Mouse (Mus musculus) midbrain, embryonic 11.5 days (tissue): ENCODE data around the gene Synj2. TPM values are rescaled to one million over a fixed set of nuclear protein-coding genes. Genes with fewer than 3 reads are reported as not detected.

Experiments
- ATAC-seq: fragments of 200-750 bp; cut with Nextera tagmentation; 2 replicates; pipeline ENCODE4 v1.8.0; 2017; ENCODE audit warnings: moderate TSS enrichment, moderate library complexity; ENCODE audit not compliant: low FRiP score
- DNase-seq: peaks from one replicate; pipeline ENCODE4 v3.0.0; 2015; ENCODE audit warnings: low spot score; ENCODE audit errors: missing footprints
- H3K27ac ChIP-seq: fragments of 300-500 bp; sonication (generic); 2 replicates; pipeline ENCODE4 v1.5.1; 2014; ENCODE audit warnings: low read depth, low read length
- H3K27me3 ChIP-seq: fragments of 300-500 bp; sonication (generic); 2 replicates; pipeline ENCODE4 v1.6.1; 2014; ENCODE audit warnings: mild to moderate bottlenecking, low read length, moderate library complexity, mixed read lengths; ENCODE audit not compliant: control insufficient read depth, insufficient read depth
- H3K36me3 ChIP-seq: fragments of 300-500 bp; sonication (generic); 2 replicates; pipeline ENCODE4 v1.6.1; 2014; ENCODE audit warnings: mild to moderate bottlenecking, low read length, moderate library complexity, mixed read lengths; ENCODE audit not compliant: control insufficient read depth, insufficient read depth
- H3K4me1 ChIP-seq: fragments of 300-500 bp; sonication (generic); 2 replicates; pipeline ENCODE4 v1.6.1; 2014; ENCODE audit warnings: low read length; ENCODE audit not compliant: control insufficient read depth, insufficient read depth
- H3K4me2 ChIP-seq: fragments of 300-500 bp; sonication (generic); 2 replicates; pipeline ENCODE4 v1.6.1; 2014; ENCODE audit warnings: mild to moderate bottlenecking, moderate library complexity
- H3K4me3 ChIP-seq: fragments of 300-500 bp; sonication (generic); 2 replicates; pipeline ENCODE4 v1.5.1; 2014; ENCODE audit warnings: low read depth, low read length
- H3K9ac ChIP-seq: fragments of 300-500 bp; sonication (generic); 2 replicates; pipeline ENCODE4 v1.6.1; 2014; ENCODE audit warnings: low read length
- H3K9me3 ChIP-seq: fragments of 300-500 bp; sonication (generic); 2 replicates; pipeline ENCODE4 v1.6.1; 2016; ENCODE audit warnings: low read length; ENCODE audit not compliant: control insufficient read depth
- WGBS: fragments of 180-500 bp; shearing (Covaris S2); extraction: QIAGEN DNeasy Blood & Tissue Kit; methylation state at CpG from one replicate; pipeline ENCODE4 v1.1.7; 2014; 5-methylcytosine and 5-hydroxymethylcytosine counted together
- polyA plus RNA-seq: library from polyadenylated mRNA; unstranded; fragments of >200 nt; fragmentation: Nextera tagmentation; extraction: Ambion mirVana; gene quantifications from 2 replicates; pipeline ENCODE4 v1.2.1, GENCODE M21; 2014

Synj2 gene
- polyA plus RNA-seq, 1 experiment from 2014 or later: 0.74 TPM

DNA sequence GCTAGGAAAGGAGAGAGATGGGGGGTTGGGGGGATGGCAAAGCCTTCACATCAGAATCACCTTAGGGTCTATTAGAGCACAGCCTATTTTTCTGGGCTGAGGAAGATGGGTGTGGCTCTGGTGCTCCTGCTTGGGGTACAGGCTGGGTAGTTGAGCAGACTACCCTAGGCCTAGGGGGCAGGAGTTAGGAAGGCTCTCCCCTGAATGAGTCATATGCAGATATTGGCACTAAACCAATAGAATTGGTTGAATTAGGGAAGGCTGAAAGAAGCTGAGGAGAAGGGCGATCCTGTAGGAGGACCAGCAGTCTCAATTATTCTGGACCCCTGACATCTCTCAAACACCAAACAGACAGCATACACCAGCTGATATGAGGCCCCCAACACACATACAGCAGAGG is 44.2 kb downstream of the Synj2 start:
- Histone ChIP-seq H3K27ac (no peak overlapping the region), H3K9me3 (no peaks in the 10 kb centered on the region), H3K4me2 (no peak overlapping the region), H3K27me3 (no peaks in the 10 kb centered on the region), H3K4me3 (no peak overlapping the region), H3K36me3 (no peaks in the 10 kb centered on the region), H3K9ac (no peak overlapping the region), H3K4me1 (peaks cover 9% of the 10 kb centered on the region)
- ATAC-seq: no peak
- DNase-seq: peak; percentile 44
- WGBS: 95% methylated on average over 1 of the region's 1 CpGs

DNA sequence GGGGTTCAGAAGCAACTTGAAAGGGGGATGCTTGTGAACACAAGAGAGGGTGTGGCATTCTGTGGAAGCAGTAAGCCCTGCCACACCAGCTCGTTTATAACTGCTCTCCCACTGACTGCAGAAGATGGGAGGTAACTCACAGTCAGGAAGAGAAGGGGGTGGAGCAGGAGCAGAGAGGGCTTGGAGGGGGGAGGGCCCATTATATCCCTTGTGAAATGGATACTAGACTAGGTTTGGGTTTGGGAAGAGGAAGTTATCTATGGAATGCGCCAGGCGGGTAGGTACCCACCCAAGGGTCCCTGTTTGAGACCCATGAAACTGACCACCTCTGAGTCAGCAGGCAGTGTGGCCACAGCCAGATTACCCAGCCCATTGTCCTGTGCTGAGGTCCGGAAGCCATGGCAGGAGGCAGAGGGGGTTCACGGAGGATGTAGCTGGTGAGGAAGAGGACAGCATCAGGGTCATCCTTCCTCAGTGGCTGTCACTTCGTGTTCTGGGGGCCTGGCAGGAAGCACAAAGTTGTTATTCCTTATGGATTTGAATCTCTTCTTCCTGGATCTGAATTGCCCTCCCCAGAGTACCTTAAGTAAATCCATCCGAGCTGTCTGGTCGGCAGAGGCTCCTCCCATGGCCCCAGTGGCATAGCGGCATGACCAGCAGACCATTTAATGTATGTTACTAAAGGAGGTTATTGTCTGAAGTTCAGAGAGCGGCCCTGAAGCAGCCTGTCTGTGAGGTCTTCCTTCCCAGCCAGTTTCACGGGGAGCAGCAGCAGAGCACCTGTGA is 46.4 kb downstream of the Synj2 start:
- no peak overlapping the region for H3K9ac ChIP-seq
- H3K27ac ChIP-seq: no peak overlapping the region
- H3K4me1 ChIP-seq: peaks cover 9% of the 10 kb centered on the region
- DNase-seq (peak; percentile 82), ATAC-seq (no peak)
- no peak overlapping the region for H3K4me3 ChIP-seq
- no peak overlapping the region for H3K4me2 ChIP-seq
- no peaks in the 10 kb centered on the region for H3K27me3 ChIP-seq
- no peaks in the 10 kb centered on the region for H3K9me3 ChIP-seq
- no peaks in the 10 kb centered on the region for H3K36me3 ChIP-seq
- 47% methylated on average over 11 of the region's 11 CpGs for WGBS

DNA sequence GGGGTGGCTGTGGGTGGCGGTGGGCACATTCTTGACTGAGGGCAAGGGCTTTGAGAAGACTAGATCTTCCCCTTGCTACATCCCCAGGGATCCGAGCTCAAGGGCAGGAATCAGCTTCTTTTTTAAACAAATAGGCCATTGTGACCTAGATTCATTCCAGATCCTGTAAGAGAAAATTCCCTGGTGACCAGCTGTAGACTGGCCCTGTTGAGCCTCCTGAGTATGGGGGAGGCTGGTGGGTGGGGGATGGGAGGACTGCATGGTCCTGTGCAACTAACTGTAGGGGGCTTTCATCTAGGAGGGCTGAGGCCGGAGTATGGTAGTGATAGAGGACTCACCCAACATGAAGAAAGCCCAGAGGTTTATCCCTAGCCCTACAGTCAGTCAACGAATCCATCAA is 47.0 kb downstream of the Synj2 start:
- peak; percentile 78 for DNase-seq
- H3K9me3 ChIP-seq: no peaks in the 10 kb centered on the region
- no peaks in the 10 kb centered on the region for H3K36me3 ChIP-seq
- no peaks in the 10 kb centered on the region for H3K27me3 ChIP-seq
- ATAC-seq: no peak; the same call in 1 of the 2 replicates
- 58% methylated on average over 4 of the region's 4 CpGs for WGBS
- peaks cover 9% of the 10 kb centered on the region for H3K4me1 ChIP-seq
- no peak overlapping the region for H3K9ac ChIP-seq
- H3K4me3 ChIP-seq: no peak overlapping the region
- H3K4me2 ChIP-seq: no peak overlapping the region
- H3K27ac ChIP-seq: no peak overlapping the region

- 72% methylated on average over 5 of the region's 5 CpGs for WGBS
- Histone ChIP-seq H3K4me3 (no peak overlapping the region), H3K36me3 (no peaks in the 10 kb centered on the region), H3K27ac (no peak overlapping the region), H3K4me2 (no peak overlapping the region), H3K9ac (no peak overlapping the region), H3K4me1 (peaks cover 3% of the 10 kb centered on the region), H3K9me3 (no peaks in the 10 kb centered on the region), H3K27me3 (no peaks in the 10 kb centered on the region)
- DNase-seq (peak; percentile 45), ATAC-seq (no peak)
Observed at GRCm38 (mm10) chr17:5992866-5993580, 51.9 kb downstream of the Synj2 start.

DNA sequence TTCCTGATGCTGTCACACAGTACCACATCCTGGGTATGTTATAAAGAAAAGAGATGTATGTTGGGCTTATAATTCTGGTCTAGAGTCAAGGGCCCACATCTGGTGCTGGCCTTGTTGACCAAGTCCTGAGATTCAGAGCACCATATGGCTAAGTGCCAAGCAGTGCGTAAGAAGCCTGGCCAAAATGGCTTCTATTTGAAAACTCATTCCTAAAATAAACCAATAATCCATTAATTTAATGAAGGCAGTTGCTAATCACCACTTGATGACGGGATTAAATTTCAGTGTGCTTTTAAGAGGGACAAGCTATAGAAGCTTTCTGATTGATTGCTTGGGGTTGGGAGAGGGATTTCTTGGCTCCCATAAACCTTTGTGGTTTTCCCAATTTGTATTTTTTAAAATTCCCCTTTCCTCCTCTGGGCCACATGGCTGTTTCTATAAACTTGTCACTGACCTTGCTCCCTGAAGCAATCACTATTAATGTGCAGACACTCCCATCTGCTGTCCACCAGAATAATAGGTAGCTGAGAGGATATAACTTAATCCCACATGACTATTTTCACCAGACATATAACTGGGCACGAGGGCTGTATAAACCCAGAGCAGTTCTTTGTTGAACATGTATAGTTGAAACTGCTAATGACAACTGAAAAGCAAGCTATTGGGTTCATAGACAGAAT is 52.6 kb downstream of the Synj2 start:
- no peak for ATAC-seq
- 83% methylated on average over 3 of the region's 3 CpGs for WGBS

GRCm38 (mm10) chr17:5994606-5995005 is 53.5 kb downstream of the Synj2 start:
- 83% methylated on average over 6 of the region's 6 CpGs for WGBS
- Histone ChIP-seq H3K27ac (no peak overlapping the region), H3K9ac (no peak overlapping the region), H3K4me3 (no peak overlapping the region), H3K9me3 (no peaks in the 10 kb centered on the region), H3K36me3 (no peaks in the 10 kb centered on the region), H3K4me2 (no peak overlapping the region), H3K4me1 (no peaks in the 10 kb centered on the region), H3K27me3 (no peaks in the 10 kb centered on the region)
- DNase-seq (no peak), ATAC-seq (no peak)

More for the DNA sequence above, 52.6 kb downstream of the Synj2 start:
- DNase-seq: no peak
- no peaks in the 10 kb centered on the region for H3K27me3 ChIP-seq
- no peaks in the 10 kb centered on the region for H3K4me1 ChIP-seq
- H3K36me3 ChIP-seq: no peaks in the 10 kb centered on the region
- H3K9me3 ChIP-seq: no peaks in the 10 kb centered on the region
- H3K27ac ChIP-seq: no peak overlapping the region
- H3K4me3 ChIP-seq: no peak overlapping the region
- no peak overlapping the region for H3K4me2 ChIP-seq
- H3K9ac ChIP-seq: no peak overlapping the region

GRCm38 (mm10) chr17:5996589-5996988 is 55.5 kb downstream of the Synj2 start:
- no peak for ATAC-seq
- H3K27me3 ChIP-seq: no peaks in the 10 kb centered on the region
- no peak overlapping the region for H3K4me3 ChIP-seq
- H3K4me2 ChIP-seq: no peak overlapping the region
- H3K9ac ChIP-seq: no peak overlapping the region
- H3K36me3 ChIP-seq: no peaks in the 10 kb centered on the region
- 81% methylated on average over 14 of the region's 14 CpGs for WGBS
- DNase-seq: no peak
- H3K27ac ChIP-seq: no peak overlapping the region
- no peaks in the 10 kb centered on the region for H3K4me1 ChIP-seq
- no peaks in the 10 kb centered on the region for H3K9me3 ChIP-seq

- no peaks in the 10 kb centered on the region for H3K4me1 ChIP-seq
- WGBS: 86% methylated on average over 16 of the region's 16 CpGs
Observed at GRCm38 (mm10) chr17:5997380-5998234, 56.5 kb downstream of the Synj2 start.

More at GRCm38 (mm10) chr17:5997380-5998234, 56.5 kb downstream of the Synj2 start:
- DNase-seq (no peak), ATAC-seq (no peak)
- Histone ChIP-seq H3K9me3 (no peaks in the 10 kb centered on the region), H3K27me3 (no peaks in the 10 kb centered on the region), H3K4me3 (no peak overlapping the region), H3K27ac (no peak overlapping the region), H3K9ac (no peak overlapping the region), H3K4me2 (no peak overlapping the region), H3K36me3 (no peaks in the 10 kb centered on the region)
